Comparison of ENCODE assay signal across 10 mouse cellular contexts in the genomic region with DNA sequence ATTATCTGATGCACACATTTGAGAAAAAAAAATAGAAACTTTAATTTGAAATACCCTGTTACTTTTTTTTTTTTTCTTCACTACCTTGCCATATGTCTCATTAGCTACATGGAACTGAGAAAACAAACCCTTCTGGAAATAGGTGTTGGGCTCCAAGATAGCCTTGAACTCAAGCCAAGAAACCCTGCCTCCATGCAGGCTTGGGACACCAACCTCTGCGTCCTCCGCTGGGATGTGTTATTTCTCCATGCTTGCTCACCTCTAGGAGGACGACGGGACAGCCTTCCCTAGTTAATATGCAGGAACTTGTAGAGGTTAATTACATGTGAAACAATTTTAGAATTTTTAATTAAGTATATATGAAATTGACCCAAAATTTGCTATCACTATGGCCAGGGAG.
"Had no signal": no experiment of that assay in that cellular context is flagged by ENCODE, and none has a peak within 500 bp of the region (broad histone marks: within the 10 kb centered on the region; RNA-seq: fewer than 3 reads in every experiment).

No protein-coding gene starts in this region.

- DNase-seq: kidney, postnatal 10 days; kidney, postnatal 4 days; liver; lung, adult 2 months; thymus, postnatal 4 days had no signal

- H3K4me3 ChIP-seq: left cerebral cortex, adult 2 months; limb, embryonic 12.5 days; liver, embryonic 15.5 days; midbrain, embryonic 13.5 days had no signal

- H3K27ac ChIP-seq: left cerebral cortex, adult 2 months; limb, embryonic 12.5 days; liver, embryonic 15.5 days; midbrain, embryonic 13.5 days; stomach, postnatal 0 days had no signal
